Mouse (Mus musculus) urinary bladder, postnatal 25 days (tissue): Measurements from ENCODE around the gene Tnip3.

Experiments used
- DNase-seq: peaks from one replicate; pipeline ENCODE4 v3.0.0; 2022; ENCODE audit warnings: low spot score

Gene Tnip3

DNA sequence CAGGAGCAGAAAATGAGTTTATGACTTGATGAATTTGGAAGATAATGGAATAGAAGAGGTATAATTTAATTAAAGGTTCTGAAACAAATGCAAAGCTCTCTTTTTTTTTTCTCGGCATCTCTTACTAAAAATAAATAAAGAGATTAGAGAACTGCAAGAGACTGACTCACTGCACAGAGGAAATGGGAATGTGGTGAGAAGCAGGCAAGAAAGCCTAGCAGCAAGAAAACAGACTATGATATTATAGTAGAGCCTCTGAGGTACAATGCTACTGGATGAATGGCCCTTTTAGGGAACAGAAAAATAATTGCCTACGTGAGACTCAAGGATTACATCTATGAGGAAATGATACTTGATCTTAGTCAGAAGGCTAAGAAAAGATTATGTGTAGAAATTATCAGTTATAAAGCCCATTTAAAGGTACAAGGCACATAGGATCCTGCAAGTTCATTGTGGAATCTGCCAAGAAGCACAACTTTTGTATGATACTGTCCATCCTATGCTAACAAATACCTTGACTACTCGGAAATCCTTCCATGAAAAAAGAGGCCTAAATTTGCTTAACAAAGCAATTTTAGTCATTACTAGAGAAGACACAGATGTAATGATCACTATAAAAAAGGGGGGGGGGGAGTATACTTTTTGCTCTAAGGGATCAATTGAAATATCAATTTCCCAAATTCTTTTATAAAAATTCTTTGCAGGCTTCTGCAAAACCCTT lies 60.4 kb downstream of the Tnip3 start:
- DNase-seq, result no peak

DNA sequence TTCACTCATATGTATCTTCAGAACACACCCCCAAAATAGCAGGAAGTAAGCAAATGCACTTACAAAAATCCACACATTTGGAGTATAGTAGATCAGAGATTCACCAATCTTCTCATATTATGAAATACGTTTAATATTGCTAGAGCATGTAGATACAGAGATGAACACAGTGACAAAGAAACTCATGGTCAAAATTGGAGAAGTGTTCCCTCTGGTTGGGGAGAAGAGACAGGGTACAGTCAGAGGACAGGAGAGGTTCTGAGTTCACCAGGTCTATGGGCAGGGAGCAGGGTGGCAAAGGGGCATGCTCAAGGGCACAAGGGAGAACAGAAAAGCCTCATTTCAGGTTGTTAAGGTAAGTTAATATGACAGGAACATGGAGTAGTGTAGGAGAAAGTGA lies 63.7 kb downstream of the Tnip3 start:
- no peak for DNase-seq

DNA sequence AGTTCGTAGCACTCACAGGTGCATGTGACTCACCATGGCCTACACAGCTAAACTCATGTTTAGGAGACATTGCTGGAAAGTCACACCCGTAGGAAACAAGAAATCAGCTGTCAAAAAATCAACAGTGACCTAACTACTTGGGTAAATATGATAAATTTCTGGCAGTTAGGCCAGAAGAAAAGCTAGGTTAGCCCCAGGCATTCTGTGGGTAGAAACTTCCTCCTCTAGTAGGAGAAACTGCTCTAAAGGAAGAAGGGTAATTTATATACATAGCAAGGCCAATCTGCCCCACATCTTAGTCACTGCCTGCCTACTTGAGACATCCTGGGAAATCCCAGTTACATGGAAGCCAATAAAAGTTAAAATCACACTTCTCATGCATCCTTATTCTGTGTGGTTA lies 64.9 kb downstream of the Tnip3 start:
- DNase-seq, result no peak

DNA sequence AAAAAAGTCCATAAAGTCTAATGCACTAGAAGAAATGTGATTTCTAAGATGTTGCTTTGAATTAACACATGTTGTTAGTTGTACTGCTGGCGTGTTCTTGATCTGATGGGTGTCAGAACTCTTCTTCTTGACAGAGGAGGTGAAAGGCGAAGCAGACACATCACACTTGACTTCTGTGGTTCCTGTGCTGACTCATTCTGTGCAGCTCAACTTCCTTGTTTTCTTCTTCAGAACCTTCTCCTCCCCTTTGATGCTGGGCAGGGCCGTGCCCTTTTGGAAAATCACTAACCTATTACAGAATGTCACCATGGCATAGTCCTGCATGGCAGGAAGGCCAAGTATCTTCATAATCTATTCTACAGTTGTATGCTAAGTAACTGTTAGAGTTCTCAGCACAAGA lies 69.1 kb downstream of the Tnip3 start:
- DNase-seq, result no peak

DNA sequence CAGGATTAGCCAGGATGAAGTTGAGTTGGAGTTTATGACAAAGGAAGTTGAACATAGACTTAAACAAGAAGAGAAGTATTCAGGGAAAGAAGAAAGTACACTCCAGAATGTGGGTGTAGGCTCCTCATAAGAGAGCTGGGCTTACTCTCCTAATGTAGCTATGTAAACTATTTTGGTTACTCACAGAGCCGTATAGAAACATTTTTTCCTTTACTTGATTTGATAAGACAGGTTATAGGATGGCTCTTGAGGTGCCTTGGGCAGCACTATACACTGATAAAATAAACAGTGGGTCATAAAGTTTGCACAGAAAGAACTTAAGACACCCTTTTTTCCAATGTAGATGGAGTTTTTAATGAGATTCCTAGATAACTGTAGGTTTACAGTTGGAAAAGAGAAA lies 70.3 kb downstream of the Tnip3 start:
- DNase-seq, result no peak

DNA sequence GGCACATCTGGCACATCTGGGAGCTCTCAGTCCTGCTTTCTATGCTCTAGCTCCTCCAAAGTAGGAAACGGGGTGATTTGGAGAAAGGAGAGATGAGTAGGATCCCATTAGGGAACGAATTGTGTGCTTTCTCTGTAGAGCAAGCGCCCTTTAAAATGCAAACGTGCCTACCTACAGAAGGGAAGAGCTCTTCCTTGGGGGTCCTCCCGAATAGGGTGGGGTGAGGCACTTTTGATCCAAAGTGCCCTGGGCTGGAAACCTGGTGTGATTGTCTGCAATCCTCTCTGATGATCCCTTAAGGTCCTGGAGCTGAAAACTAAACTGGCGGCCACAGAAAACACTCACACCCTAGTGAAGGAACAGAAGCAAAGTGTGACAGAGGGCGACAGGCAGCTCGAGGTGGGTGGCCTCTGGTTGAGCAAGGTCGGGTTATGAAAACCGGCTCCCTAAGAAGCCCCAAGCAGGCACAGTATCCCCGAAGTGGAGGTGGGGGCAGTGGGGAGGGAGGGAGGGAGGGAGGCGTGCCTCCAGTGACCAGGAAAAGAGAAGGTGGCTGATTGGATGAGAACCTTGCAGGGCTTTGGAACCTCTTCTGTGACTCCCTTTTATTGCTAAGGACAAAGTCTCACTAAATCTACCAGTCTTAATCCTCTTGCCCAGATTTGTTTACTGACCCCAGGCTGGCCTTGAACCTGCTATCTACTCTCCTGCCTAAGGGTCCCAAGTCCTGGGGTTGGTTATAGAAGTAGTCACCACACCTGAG lies 72.1 kb downstream of the Tnip3 start:
- no peak for DNase-seq

DNA sequence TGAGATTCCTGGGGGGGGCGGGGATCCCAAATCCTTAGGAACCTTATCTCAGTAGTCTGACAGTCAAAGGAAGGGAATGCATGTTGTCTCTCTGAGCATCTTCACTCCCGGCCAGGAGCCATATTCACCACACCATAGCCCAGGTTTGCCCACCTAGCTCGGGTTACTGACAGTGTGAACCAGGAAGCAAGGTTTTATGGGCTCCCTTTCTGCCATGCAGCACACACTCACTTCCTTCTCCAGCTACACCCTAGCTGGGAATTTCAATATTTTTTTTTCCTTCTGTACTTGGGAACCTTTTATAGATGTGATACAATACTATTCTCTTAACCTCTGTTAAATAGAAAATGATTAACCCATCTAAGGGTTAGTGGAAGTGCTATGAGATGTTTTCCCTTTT lies 73.4 kb downstream of the Tnip3 start:
- DNase-seq, result no peak

DNA sequence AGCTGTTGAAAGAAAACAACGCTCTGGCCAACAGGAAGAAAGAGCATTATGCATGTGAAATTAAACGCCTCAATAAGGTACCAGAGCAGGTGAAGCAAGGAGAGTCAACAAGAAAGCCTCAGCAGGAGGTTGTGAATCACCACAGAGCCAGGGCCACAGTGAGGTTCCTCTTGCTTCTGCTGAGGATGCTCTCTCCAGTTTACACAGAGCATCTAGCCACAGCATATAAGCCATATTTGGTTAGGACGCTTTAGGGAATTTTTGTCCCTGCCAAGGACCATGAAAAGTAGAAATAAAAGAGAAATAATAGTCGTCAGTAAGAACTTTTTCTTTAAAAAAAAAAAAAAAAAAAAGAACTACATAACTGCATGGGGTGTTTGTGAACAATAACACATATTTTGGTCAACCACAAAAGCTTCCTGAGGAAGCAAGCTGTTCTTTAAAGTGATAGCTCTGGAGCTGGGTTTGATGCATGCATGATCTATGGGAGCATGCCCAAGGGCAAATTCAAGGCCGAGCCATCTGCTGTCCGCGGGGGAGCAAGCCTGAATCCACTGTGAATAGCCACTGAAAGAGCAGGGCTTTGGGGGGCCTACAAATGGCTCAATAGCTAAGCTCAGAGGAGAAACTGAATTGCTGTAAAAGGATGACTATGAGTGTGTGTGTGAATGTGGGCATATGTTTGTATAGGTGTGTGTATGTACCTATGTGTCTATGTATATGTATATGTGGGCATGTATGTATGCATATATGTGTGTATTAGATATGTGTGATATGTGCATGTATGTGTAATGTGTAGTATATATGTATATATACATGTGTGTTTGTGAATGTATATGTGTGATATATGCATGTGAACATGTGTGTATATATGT lies 75.0 kb downstream of the Tnip3 start:
- no peak for DNase-seq

DNA sequence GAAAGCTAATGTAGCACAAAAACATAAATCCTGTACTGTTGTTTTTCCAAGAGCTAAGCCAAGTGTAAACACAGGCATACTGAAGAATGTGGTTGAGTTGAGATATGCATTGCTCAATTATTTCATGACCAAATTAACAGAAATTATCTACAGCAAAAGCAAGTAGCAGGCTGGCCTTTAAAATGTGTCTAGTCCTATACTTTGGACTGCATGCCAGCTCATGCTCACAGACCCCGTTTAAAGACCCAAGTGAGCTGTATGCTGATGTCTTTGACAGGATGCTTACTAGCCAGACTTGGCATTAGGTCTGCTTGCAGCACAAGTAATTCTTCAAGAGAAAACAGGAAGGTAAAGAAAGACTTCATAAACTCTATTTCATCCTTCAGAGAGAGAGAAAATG lies 75.8 kb downstream of the Tnip3 start:
- DNase-seq, result no peak

DNA sequence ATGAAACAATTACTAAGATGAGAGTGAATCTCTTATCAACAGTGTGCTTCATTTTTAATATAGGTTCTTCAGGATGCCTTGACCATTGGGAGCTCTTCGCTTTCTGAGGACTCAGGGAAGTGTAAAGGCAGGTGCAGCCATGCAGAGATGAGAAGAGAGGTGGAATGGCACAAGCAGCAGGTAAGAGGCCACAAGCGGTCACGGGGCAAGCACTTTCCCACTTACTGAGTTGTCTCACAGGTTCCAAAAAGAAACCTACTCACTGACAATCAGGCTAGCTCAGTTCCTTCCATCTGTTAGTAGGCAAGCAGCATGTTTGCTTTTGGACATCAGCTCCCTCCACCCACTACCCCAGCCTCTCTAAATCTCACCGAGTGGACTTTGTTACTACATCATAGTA lies 80.7 kb downstream of the Tnip3 start:
- DNase-seq, result no peak

DNA sequence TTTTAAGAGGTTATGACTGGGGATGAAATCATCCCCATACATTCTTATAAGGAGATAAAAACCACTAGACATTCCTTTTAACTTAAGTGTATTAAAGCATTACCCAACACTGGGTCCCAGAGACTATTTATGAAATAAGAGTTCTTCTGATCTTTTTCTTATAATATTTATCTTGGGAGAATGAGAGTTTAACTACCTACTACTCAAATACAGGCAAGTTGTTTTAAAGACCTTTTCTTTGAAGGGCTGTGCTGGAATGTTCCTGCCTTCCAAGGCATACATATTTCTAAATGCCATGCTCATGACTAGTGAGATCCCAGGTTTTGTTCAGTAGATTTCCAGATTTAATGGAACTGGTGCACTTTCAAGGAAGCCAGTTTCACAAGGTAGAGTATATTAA lies 81.8 kb downstream of the Tnip3 start:
- no peak for DNase-seq

DNA sequence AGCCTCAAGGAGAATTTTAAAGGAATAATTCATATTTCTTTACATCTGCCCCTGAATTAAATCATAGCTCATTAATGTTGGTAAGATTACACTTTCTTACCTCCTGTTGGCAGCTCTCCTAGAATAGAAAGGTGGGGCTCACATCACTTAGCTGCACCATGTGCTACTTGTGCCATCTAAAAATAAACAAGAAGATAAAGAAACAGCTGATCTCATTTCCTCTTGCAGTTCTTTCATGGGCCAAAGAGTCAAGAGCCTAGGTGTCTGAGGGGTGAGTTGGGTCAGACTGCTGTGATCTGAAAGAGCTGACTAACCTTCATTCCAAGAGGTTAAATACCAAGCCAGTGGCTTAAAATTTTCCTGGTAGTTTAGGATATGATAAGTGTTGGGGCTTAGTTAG lies 86.7 kb downstream of the Tnip3 start:
- DNase-seq, result no peak

DNA sequence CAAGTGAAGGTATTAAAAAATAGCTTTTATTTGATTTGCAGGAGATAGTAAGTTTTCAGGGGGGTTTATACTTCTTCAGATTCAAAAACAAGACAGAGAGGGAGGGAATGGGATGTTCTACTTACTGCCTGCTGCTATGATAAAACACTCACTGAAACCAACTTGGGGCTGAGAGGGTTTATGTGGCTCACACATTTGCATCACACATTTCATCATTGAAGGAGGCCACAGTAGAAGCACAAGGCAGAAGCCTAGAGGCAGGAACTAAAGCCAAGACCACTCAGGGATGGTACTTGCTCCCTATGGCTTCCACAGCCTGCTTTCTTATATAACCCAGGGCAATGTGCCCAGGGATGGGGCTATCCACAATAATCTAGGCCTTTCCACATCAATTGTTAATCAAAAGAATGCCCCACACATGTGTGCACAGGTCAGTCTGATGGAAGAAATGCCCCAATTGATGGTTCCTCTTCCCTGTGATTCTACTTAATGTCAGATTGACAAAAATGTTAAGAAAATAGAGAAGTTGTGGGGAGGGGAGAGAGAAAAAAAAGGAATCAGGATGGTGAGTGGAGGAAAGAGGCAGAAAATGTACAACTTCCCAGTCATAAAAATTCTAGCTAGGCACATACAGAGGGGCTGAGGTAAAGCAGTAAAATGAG lies 88.9 kb downstream of the Tnip3 start:
- DNase-seq, result no peak

DNA sequence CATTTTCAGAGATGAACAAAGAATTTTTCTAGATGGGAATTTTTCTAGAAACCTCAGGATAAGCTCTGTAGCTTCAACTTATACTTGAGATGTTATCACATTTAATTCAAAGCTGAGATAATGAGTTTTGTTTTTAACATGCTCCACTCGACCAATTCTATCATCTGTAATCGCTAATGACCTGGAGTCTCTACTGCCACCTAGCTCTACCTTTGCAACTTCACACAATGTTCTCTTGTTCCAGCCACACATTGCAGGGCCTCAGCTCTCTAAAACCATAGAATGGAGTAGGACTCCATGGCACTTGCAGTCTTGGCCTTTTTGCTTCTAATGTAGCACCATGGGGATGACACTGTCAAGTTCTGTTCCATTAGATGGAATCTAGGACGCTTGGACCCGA lies 90.5 kb downstream of the Tnip3 start:
- no peak for DNase-seq

DNA sequence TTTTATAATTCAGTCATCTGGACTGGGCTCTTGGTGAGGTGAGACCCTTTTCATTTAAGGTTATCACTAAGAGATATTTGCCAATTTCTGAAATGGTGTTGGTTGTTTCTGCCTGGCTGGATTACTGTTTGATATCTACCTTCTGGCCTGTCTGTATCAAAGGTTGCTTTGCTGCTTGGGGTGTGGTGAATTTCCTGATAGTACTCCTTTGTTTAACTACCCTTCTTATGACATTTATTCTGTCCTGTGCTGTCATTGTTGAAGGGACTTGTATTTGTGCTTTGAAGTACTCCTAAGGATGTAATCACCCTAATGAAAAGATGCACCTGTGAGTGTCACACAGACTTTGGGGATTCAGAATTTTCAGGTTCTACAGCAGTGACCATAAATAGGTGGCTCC lies 96.1 kb downstream of the Tnip3 start:
- no peak for DNase-seq

DNA sequence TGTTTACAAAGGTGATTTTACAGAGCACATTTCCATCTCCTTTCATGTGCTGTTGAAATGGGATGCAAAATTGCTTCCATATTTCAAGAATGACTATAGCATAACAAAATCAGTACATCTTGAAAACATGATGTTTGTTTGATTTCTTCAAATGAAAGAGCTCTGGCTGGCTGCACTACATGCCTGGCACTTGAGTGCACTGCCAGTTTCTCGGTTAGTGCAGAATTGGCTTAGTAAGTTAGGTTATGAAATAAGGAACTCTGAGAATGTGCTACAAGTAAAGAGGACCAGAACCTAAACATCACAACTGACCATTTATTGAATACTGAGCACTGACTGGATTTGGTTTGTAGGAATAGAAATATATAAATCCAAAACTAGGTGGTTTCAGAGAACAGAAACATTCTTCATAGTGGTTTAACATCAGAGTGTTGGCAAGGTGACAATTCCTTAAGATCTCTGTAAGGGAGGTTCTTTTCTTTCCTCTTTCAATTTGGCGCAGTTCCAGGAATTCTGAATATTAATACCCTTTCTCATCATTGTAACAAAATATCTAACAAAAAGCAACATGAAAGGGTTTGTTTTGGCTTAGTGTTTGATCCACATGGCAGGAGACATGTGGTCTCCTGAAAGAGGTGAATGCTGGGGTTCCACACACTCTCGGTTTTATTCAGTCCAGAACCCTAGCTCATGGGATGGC lies 98.1 kb downstream of the Tnip3 start:
- no peak for DNase-seq

DNA sequence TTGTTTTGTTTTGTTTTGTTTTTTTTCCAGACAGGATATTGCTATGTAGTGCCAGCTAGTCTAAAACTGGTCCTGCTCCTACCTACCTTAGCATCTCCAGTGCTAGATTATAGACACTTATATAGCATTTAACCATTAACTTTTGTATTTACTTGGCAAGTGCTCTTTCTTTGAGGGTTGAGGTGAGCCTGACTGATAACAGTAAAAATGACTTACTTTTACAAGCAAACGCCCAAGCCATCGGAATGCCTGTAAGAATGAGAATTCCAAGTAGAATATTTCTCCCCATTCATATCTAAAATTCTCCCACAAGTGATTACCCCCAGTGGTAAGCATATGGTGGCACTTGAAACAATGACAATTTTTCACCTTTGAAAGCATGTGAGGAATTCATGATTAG lies 105.5 kb downstream of the Tnip3 start:
- DNase-seq, result no peak

DNA sequence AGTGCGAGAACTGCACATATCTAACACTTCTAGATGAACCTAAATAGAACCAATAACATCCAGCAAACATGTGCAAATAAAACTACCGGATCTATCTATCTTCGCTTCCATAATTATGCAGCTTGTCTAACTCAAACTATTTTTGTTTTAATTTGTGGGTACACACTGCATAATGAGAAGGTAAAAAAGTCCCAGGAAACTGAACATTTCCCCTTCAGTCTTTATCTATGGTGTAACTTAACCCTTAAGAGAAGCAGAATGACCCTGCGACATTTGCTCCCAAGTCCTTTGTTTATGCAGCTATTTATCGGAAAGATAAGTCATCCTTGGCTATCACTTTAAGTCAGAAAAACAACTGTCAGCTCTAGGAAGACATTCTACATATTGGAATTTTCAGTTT lies 107.1 kb downstream of the Tnip3 start:
- no peak for DNase-seq

DNA sequence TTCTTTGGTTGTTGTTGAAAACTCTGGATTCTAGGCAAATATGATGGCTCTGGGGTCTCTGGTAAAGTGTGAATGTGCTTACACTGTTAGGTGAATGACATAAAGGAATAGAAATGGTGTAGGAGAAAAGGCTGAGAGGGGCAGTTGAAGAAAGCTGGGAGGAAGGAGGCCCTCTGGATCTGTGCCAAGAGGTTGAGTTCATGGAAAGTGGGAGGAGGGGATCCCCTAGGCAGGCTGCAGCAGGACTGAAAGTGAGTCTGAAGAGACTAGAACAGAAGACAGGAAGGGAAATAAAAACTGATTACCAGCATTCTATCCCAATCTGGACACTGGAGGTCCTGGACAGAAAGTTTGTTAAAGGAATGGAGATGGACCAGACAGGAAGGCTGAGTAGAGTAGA lies 117.3 kb downstream of the Tnip3 start:
- DNase-seq, result no peak

DNA sequence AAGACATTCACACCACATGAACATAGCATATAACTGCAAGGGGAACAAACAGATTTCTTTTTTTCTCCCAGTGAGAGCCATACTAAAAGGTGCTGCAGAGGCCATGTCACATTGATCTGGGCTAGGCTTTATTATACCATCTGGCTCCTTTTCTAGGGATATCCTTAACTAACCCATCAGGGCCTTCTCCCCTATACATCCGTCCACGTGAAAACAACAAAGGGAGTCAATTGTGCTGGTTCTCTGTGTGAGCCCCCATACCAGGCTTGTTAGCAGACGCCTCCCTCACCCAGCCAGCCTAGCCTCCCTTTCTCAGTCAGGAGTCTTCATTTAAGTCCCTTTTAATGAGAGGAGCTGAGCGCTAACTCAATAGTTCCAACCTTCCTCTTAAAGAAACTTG lies 119.0 kb downstream of the Tnip3 start:
- DNase-seq, result no peak

DNA sequence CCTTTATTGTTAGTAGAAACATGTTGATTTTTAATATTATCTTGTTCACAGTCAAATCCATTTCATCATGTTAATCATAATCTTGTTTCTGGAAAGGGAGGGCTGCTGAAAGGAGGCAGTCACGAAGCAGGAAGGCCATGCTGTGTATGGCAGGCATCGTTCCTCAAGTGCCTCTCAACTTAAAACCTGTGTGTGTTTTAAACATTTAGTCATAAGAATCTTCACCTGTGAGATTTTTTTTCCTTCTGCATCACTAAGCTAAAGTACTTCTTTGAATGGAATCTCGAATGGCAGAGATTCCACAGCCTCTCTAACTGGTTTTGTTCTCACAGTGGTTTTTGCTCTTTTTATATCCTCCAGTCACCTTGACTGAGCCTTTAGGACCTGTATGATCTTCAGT lies 121.3 kb downstream of the Tnip3 start:
- DNase-seq, result no peak

DNA sequence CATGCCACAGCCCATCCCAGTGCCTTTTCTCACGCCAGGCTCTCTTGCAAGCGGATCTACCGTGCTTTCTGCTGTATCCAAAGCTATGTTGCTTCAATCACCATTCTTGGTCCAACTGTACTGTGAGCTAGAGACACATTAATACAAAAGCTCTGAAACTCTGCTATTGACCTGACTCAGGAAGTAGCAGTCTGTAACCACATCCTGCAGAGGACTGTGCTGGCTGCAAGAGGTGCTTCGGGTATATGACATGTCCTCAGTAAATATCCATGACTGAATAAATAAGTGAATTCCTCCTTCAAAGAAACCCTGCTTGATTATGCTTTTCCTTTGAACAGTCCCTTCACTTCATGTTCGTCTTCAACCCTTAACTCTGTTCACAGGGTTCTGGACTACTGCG lies 122.6 kb downstream of the Tnip3 start:
- no peak for DNase-seq
